Mouse (Mus musculus) heart, adult 11 months (tissue): ENCODE measurements around the gene Odf3l1.
A peak's percentile ranks its signal among the peaks of the same experiment; 100 is the strongest.

Experiments used
- DNase-seq: peaks from one replicate; pipeline ENCODE4 v3.0.0; 2022

The Odf3l1 gene

GRCm38 (mm10) chr9:56843679-56844188 lies 20.7 kb downstream of the Odf3l1 start:
- peak; percentile 98 for DNase-seq

- no peak for DNase-seq
Observed at GRCm38 (mm10) chr9:56842303-56842719, 22.2 kb downstream of the Odf3l1 start.

- DNase-seq, result no peak
Observed at GRCm38 (mm10) chr9:56841864-56842263, 22.6 kb downstream of the Odf3l1 start.

- peak; percentile 77 for DNase-seq
Observed at GRCm38 (mm10) chr9:56840721-56841120, 23.8 kb downstream of the Odf3l1 start.

- DNase-seq, result no peak
Observed at GRCm38 (mm10) chr9:56835152-56835551, 29.3 kb downstream of the Odf3l1 start.

GRCm38 (mm10) chr9:56832900-56833299 lies 31.6 kb downstream of the Odf3l1 start:
- DNase-seq, result peak; percentile 86

GRCm38 (mm10) chr9:56831904-56832303 lies 32.6 kb downstream of the Odf3l1 start:
- DNase-seq, result no peak

- DNase-seq, result no peak
Observed at GRCm38 (mm10) chr9:56830162-56830561, 34.3 kb downstream of the Odf3l1 start.

GRCm38 (mm10) chr9:56828841-56829240 lies 35.6 kb downstream of the Odf3l1 start:
- no peak for DNase-seq

GRCm38 (mm10) chr9:56828146-56828545 lies 36.3 kb downstream of the Odf3l1 start:
- no peak for DNase-seq

GRCm38 (mm10) chr9:56825476-56826213 lies 38.8 kb downstream of the Odf3l1 start:
- no peak for DNase-seq

GRCm38 (mm10) chr9:56824900-56825299 lies 39.6 kb downstream of the Odf3l1 start:
- no peak for DNase-seq

GRCm38 (mm10) chr9:56810916-56811315 lies 53.6 kb downstream of the Odf3l1 start:
- DNase-seq, result no peak

GRCm38 (mm10) chr9:56807990-56808389 lies 56.5 kb downstream of the Odf3l1 start:
- DNase-seq, result no peak

GRCm38 (mm10) chr9:56803146-56803545 lies 61.3 kb downstream of the Odf3l1 start:
- no peak for DNase-seq
